Mouse (Mus musculus) MEL (cell line): ENCODE results near the gene Jak3.

Experiments used
- CHD1 ChIP-seq: IDR thresholded peaks from 2 replicates; pipeline ENCODE4 v1.6.1; 2012; ENCODE audit warnings: low read depth, mild to moderate bottlenecking, inconsistent platforms, low read length, improper control_type of control experiment
- KAT2A ChIP-seq: conservative IDR thresholded peaks from 2 replicates; pipeline ENCODE4 v1.6.1; 2012; ENCODE audit warnings: low read depth, low read length, improper control_type of control experiment, inconsistent platforms
- POLR2A ChIP-seq, 2 experiments: IDR thresholded peaks; 2 replicates each; pipeline ENCODE4 v1.6.1; 2011 to 2012; ENCODE audit warnings: low read length in 2 of 2, mild to moderate bottlenecking in 2 of 2, control low read depth in 1 of 2, improper control_type of control experiment in 1 of 2, low read depth in 1 of 2, moderate library complexity in 1 of 2; ENCODE audit not compliant: control insufficient read depth in 1 of 2, insufficient read depth in 1 of 2, poor library complexity in 1 of 2
- POLR2AphosphoS2 ChIP-seq: IDR thresholded peaks from 2 replicates; pipeline ENCODE4 v1.6.1; 2011; ENCODE audit warnings: low read length, improper control_type of control experiment

GRCm38 (mm10) chr8:71680471-71680870 lies 4.4 kb downstream of the Jak3 start:
- TF ChIP-seq KAT2A (no peak), CHD1 (no peak), POLR2AphosphoS2 (no peak), POLR2A (IDR thresholded peaks at IDR 0.05; ENCODE audit: control insufficient read depth in 1 of 2, insufficient read depth in 1 of 2, low read depth in 1 of 2, low read length in 2 of 2, poor library complexity in 1 of 2) (no peak)
